Mouse (Mus musculus): ENCODE measurements around the gene Gm15557. TPM values are rescaled to one million over a fixed set of nuclear protein-coding genes. Genes with fewer than 3 reads are reported as not detected.

Gm15557 gene
- polyA plus RNA-seq, 1 experiment from 2014 or later, result not detected

GRCm38 (mm10) chr2:155939897-155940529, 515 bp upstream of the Gm15557 start:
- H3K9me3 ChIP-seq, result no peaks in the 10 kb centered on the region
- H3K27me3 ChIP-seq, result peaks cover 5% of the 10 kb centered on the region; the same call in 1 of the 2 replicates
- 73% methylated on average over 7 of the region's 7 CpGs for WGBS
- H3K9ac ChIP-seq, result no peak overlapping the region
- no peak for ATAC-seq (ENCODE audit: insufficient number of reproducible peaks, insufficient read depth, low FRiP score, low TSS enrichment, low read depth)
- H3K27ac ChIP-seq, result no peak overlapping the region
- H3K4me1 ChIP-seq, result peaks cover 22% of the 10 kb centered on the region
- no peak overlapping the region for H3K4me2 ChIP-seq
- no peak overlapping the region for H3K4me3 ChIP-seq
- no peaks in the 10 kb centered on the region for H3K36me3 ChIP-seq

GRCm38 (mm10) chr2:155941697-155942442, 1.3 kb downstream of the Gm15557 start:
- Histone ChIP-seq H3K27ac (no peak overlapping the region), H3K4me3 (no peak overlapping the region), H3K27me3 (peaks cover 5% of the 10 kb centered on the region; the same call in 1 of the 2 replicates), H3K36me3 (no peaks in the 10 kb centered on the region), H3K9me3 (no peaks in the 10 kb centered on the region), H3K4me1 (peaks cover 40% of the 10 kb centered on the region), H3K4me2 (no peak overlapping the region), H3K9ac (no peak overlapping the region)
- 83% methylated on average over 40 of the region's 40 CpGs for WGBS
- no peak for ATAC-seq (ENCODE audit: insufficient number of reproducible peaks, insufficient read depth, low FRiP score, low TSS enrichment, low read depth)

- ATAC-seq (ENCODE audit: insufficient number of reproducible peaks, insufficient read depth, low FRiP score, low TSS enrichment, low read depth), result no peak
- Histone ChIP-seq H3K4me1 (peaks cover 49% of the 10 kb centered on the region), H3K4me3 (peak overlapping the region; percentile 21), H3K27me3 (peaks cover 7% of the 10 kb centered on the region; the same call in 1 of the 2 replicates), H3K4me2 (peak overlapping the region; percentile 50), H3K9me3 (no peaks in the 10 kb centered on the region), H3K27ac (peak overlapping the region; percentile 44; the same call in 1 of the 2 replicates), H3K9ac (peak overlapping the region; percentile 58), H3K36me3 (no peaks in the 10 kb centered on the region)
- WGBS, result 4% methylated on average over 8 of the region's 8 CpGs
These were observed 2.9 kb downstream of the Gm15557 start for GRCm38 (mm10) chr2:155943463-155943862.

GRCm38 (mm10) chr2:155944685-155945084, 4.2 kb downstream of the Gm15557 start:
- WGBS, result 75% methylated on average over 4 of the region's 4 CpGs
- H3K36me3 ChIP-seq, result no peaks in the 10 kb centered on the region
- H3K4me1 ChIP-seq, result peaks cover 57% of the 10 kb centered on the region
- peaks cover 7% of the 10 kb centered on the region; the same call in 1 of the 2 replicates for H3K27me3 ChIP-seq
- H3K9me3 ChIP-seq, result no peaks in the 10 kb centered on the region
- H3K27ac ChIP-seq, result peak overlapping the region; percentile 77
- H3K9ac ChIP-seq, result peak overlapping the region; percentile 59
- H3K4me2 ChIP-seq, result peak overlapping the region; percentile 50
- no peak for ATAC-seq (ENCODE audit: insufficient number of reproducible peaks, insufficient read depth, low FRiP score, low TSS enrichment, low read depth)
- H3K4me3 ChIP-seq, result peak overlapping the region; percentile 21; the same call in 1 of the 2 replicates

- Histone ChIP-seq H3K9ac (peak within 1 kb of the TSS; percentile 59), H3K4me1 (peaks cover 62% of the 10 kb centered on the region), H3K27ac (peak within 1 kb of the TSS; percentile 77), H3K9me3 (no peaks in the 10 kb centered on the region), H3K4me3 (peak within 1 kb of the TSS; percentile 21), H3K4me2 (peak within 1 kb of the TSS; percentile 50), H3K27me3 (peaks cover 7% of the 10 kb centered on the region; the same call in 1 of the 2 replicates), H3K36me3 (no peaks in the 10 kb centered on the region)
- ATAC-seq (ENCODE audit: insufficient number of reproducible peaks, insufficient read depth, low FRiP score, low TSS enrichment, low read depth), result no peak
- WGBS, result 20% methylated on average over 13 of the region's 13 CpGs
These were observed 4.6 kb downstream of the Gm15557 start, which contains the start of gene Gdf5 for GRCm38 (mm10) chr2:155945124-155945523. Gene Gdf5 (minus strand): TSS chr2:155945367.

GRCm38 (mm10) chr2:155945580-155945979, 5.1 kb downstream of the Gm15557 start:
- Histone ChIP-seq H3K9me3 (no peaks in the 10 kb centered on the region), H3K27ac (peak overlapping the region; percentile 8; the same call in 1 of the 2 replicates), H3K9ac (no peak overlapping the region), H3K27me3 (peaks cover 7% of the 10 kb centered on the region; the same call in 1 of the 2 replicates), H3K36me3 (no peaks in the 10 kb centered on the region), H3K4me1 (peaks cover 62% of the 10 kb centered on the region), H3K4me2 (peak overlapping the region; percentile 50), H3K4me3 (no peak overlapping the region)
- 32% methylated on average over 5 of the region's 5 CpGs for WGBS
- no peak for ATAC-seq (ENCODE audit: insufficient number of reproducible peaks, insufficient read depth, low FRiP score, low TSS enrichment, low read depth)

GRCm38 (mm10) chr2:155946069-155946468, 5.5 kb downstream of the Gm15557 start:
- no peak overlapping the region for H3K9ac ChIP-seq
- 3% methylated on average over 7 of the region's 7 CpGs for WGBS
- peaks cover 7% of the 10 kb centered on the region; the same call in 1 of the 2 replicates for H3K27me3 ChIP-seq
- H3K9me3 ChIP-seq, result no peaks in the 10 kb centered on the region
- H3K4me1 ChIP-seq, result peaks cover 62% of the 10 kb centered on the region
- no peaks in the 10 kb centered on the region for H3K36me3 ChIP-seq
- no peak overlapping the region for H3K4me3 ChIP-seq
- no peak overlapping the region for H3K4me2 ChIP-seq
- no peak overlapping the region; the same call in 1 of the 2 replicates for H3K27ac ChIP-seq
- no peak for ATAC-seq (ENCODE audit: insufficient number of reproducible peaks, insufficient read depth, low FRiP score, low TSS enrichment, low read depth)

- peaks cover 62% of the 10 kb centered on the region for H3K4me1 ChIP-seq
- WGBS, result 20% methylated on average over 4 of the region's 4 CpGs
- no peak for ATAC-seq (ENCODE audit: insufficient number of reproducible peaks, insufficient read depth, low FRiP score, low TSS enrichment, low read depth)
- peaks cover 7% of the 10 kb centered on the region; the same call in 1 of the 2 replicates for H3K27me3 ChIP-seq
- H3K4me2 ChIP-seq, result no peak overlapping the region
- no peaks in the 10 kb centered on the region for H3K36me3 ChIP-seq
- H3K27ac ChIP-seq, result no peak overlapping the region
- no peaks in the 10 kb centered on the region for H3K9me3 ChIP-seq
- H3K4me3 ChIP-seq, result no peak overlapping the region
- H3K9ac ChIP-seq, result no peak overlapping the region
These were observed 6.0 kb downstream of the Gm15557 start for GRCm38 (mm10) chr2:155946499-155946898.

- H3K27me3 ChIP-seq, result peaks cover 7% of the 10 kb centered on the region; the same call in 1 of the 2 replicates
- no peak overlapping the region for H3K4me2 ChIP-seq
- WGBS, result 57% methylated on average over 5 of the region's 5 CpGs
- H3K9me3 ChIP-seq, result no peaks in the 10 kb centered on the region
- no peaks in the 10 kb centered on the region for H3K36me3 ChIP-seq
- no peak overlapping the region for H3K4me3 ChIP-seq
- H3K27ac ChIP-seq, result no peak overlapping the region
- ATAC-seq (ENCODE audit: insufficient number of reproducible peaks, insufficient read depth, low FRiP score, low TSS enrichment, low read depth), result no peak
- H3K9ac ChIP-seq, result no peak overlapping the region
- H3K4me1 ChIP-seq, result peaks cover 60% of the 10 kb centered on the region
These were observed 7.0 kb downstream of the Gm15557 start for GRCm38 (mm10) chr2:155947390-155948002.

- ATAC-seq (ENCODE audit: insufficient number of reproducible peaks, insufficient read depth, low FRiP score, low TSS enrichment, low read depth), result no peak
These were observed 8.8 kb downstream of the Gm15557 start for GRCm38 (mm10) chr2:155949362-155949761.

GRCm38 (mm10) chr2:155952006-155952405, 11.5 kb downstream of the Gm15557 start:
- no peaks in the 10 kb centered on the region for H3K36me3 ChIP-seq
- peaks cover 21% of the 10 kb centered on the region for H3K4me1 ChIP-seq
- peaks cover under 1% of the 10 kb centered on the region; the same call in 1 of the 2 replicates for H3K27me3 ChIP-seq
- H3K27ac ChIP-seq, result no peak overlapping the region
- no peak overlapping the region for H3K9ac ChIP-seq
- ATAC-seq (ENCODE audit: insufficient number of reproducible peaks, insufficient read depth, low FRiP score, low TSS enrichment, low read depth), result no peak
- no peaks in the 10 kb centered on the region for H3K9me3 ChIP-seq
- no peak overlapping the region for H3K4me3 ChIP-seq
- no peak overlapping the region for H3K4me2 ChIP-seq

More at GRCm38 (mm10) chr2:155949362-155949761, 8.8 kb downstream of the Gm15557 start:
- Histone ChIP-seq H3K9me3 (no peaks in the 10 kb centered on the region), H3K9ac (0 out of 2 replicates have a peak overlapping the region, but pooled peaks have one; percentile 16), H3K27ac (no peak overlapping the region), H3K36me3 (no peaks in the 10 kb centered on the region), H3K4me2 (no peak overlapping the region), H3K27me3 (peaks cover 2% of the 10 kb centered on the region; the same call in 1 of the 2 replicates), H3K4me3 (no peak overlapping the region), H3K4me1 (peaks cover 47% of the 10 kb centered on the region)
- 9% methylated on average over 6 of the region's 6 CpGs for WGBS

Data from embryonic facial prominence, embryonic 13.5 days (tissue).